Mouse (Mus musculus) 3T3-L1 (cell line): ENCODE data around the gene Pus10.

Source experiments
- DNase-seq: peaks from one replicate; pipeline ENCODE4 v3.0.0-alpha.2; 2015; ENCODE audit warnings: low read depth, low spot score

Pus10 gene

GRCm38 (mm10) chr11:23695847-23696246 lies 30.4 kb downstream of the Pus10 start:
- no peak for DNase-seq

GRCm38 (mm10) chr11:23698526-23698925 lies 33.1 kb downstream of the Pus10 start:
- DNase-seq, result no peak

GRCm38 (mm10) chr11:23699414-23700095 lies 34.1 kb downstream of the Pus10 start:
- DNase-seq, result no peak

- DNase-seq, result no peak
These were observed 36.4 kb downstream of the Pus10 start for GRCm38 (mm10) chr11:23701831-23702230.

GRCm38 (mm10) chr11:23704604-23705294 lies 39.3 kb downstream of the Pus10 start:
- DNase-seq, result no peak

- no peak for DNase-seq
These were observed 46.8 kb downstream of the Pus10 start for GRCm38 (mm10) chr11:23712299-23712698.

GRCm38 (mm10) chr11:23718856-23719255 lies 53.4 kb downstream of the Pus10 start:
- DNase-seq, result no peak

GRCm38 (mm10) chr11:23719825-23720224 lies 54.4 kb downstream of the Pus10 start:
- no peak for DNase-seq

GRCm38 (mm10) chr11:23722326-23722725 lies 56.9 kb downstream of the Pus10 start:
- no peak for DNase-seq

- DNase-seq, result no peak
These were observed 60.4 kb downstream of the Pus10 start for GRCm38 (mm10) chr11:23725850-23726249.

GRCm38 (mm10) chr11:23726441-23726840 lies 61.0 kb downstream of the Pus10 start:
- DNase-seq, result no peak

- no peak for DNase-seq
These were observed 62.7 kb downstream of the Pus10 start for GRCm38 (mm10) chr11:23728186-23728585.

GRCm38 (mm10) chr11:23730120-23730519 lies 64.6 kb downstream of the Pus10 start:
- DNase-seq, result no peak

GRCm38 (mm10) chr11:23732840-23733239 lies 67.4 kb downstream of the Pus10 start:
- no peak for DNase-seq

- no peak for DNase-seq
These were observed 69.3 kb downstream of the Pus10 start for GRCm38 (mm10) chr11:23734749-23735286.

- DNase-seq, result peak; percentile 51
These were observed 70.5 kb downstream of the Pus10 start for GRCm38 (mm10) chr11:23735820-23736470.

- no peak for DNase-seq
These were observed 75.4 kb downstream of the Pus10 start for GRCm38 (mm10) chr11:23740895-23741294.

- DNase-seq, result peak; percentile 13
These were observed 75.9 kb downstream of the Pus10 start for GRCm38 (mm10) chr11:23741386-23741785.

GRCm38 (mm10) chr11:23744352-23744751 lies 78.9 kb downstream of the Pus10 start:
- no peak for DNase-seq

GRCm38 (mm10) chr11:23746102-23746501 lies 80.6 kb downstream of the Pus10 start:
- DNase-seq, result peak; percentile 62

- no peak for DNase-seq
These were observed 87.7 kb downstream of the Pus10 start for GRCm38 (mm10) chr11:23753136-23753710.

- DNase-seq, result peak; percentile 10
These were observed 88.9 kb downstream of the Pus10 start for GRCm38 (mm10) chr11:23754329-23754728.
